Mouse (Mus musculus) CH12.LX (cell line): ENCODE results near the gene Olfr1441. TPM values are rescaled to one million over a fixed set of nuclear protein-coding genes. Genes with fewer than 3 reads are reported as not detected.
A peak's percentile ranks its signal among the peaks of the same experiment; 100 is the strongest.

Source experiments
- DNase-seq: peaks from one replicate; pipeline ENCODE4 v3.0.0-alpha.2; 2013; ENCODE audit errors: extremely low read depth
- H3K27ac ChIP-seq: 2 replicates; pipeline ENCODE4 v1.5.1; 2012; ENCODE audit warnings: low read depth, mild to moderate bottlenecking, control low read depth, moderate library complexity; ENCODE audit not compliant: insufficient read depth
- H3K27me3 ChIP-seq: replicated peaks from 2 replicates; pipeline ENCODE3; 2012; ENCODE audit warnings: inconsistent platforms
- H3K36me3 ChIP-seq, 2 experiments: replicated peaks in 1 of 2; 2 replicates each; pipeline versions ENCODE3 to v1.6.1; 2012; ENCODE audit warnings: inconsistent platforms in 1 of 2, low read length in 1 of 2, mild to moderate bottlenecking in 1 of 2, mixed read lengths in 1 of 2, moderate library complexity in 1 of 2; ENCODE audit not compliant: control insufficient read depth in 1 of 2, insufficient read depth in 1 of 2
- H3K4me1 ChIP-seq, 2 experiments: 2 replicates each; pipeline ENCODE4 v1.6.1; 2012; ENCODE audit warnings: inconsistent platforms in 1 of 2, moderate library complexity in 1 of 2; ENCODE audit not compliant: insufficient read depth in 2 of 2, control insufficient read depth in 1 of 2
- H3K4me2 ChIP-seq: 2 replicates; pipeline ENCODE4 v1.6.1; 2012; ENCODE audit warnings: low read depth, mild to moderate bottlenecking, control low read depth; ENCODE audit not compliant: poor library complexity, insufficient read depth, severe bottlenecking
- H3K4me3 ChIP-seq, 3 experiments: fragments of 150-350 bp in 1 of 3; sonication (generic) in 1 of 3; replicated peaks in 1 of 3; 2 replicates each; pipeline versions ENCODE3 to v1.5.1; 2011 to 2012; ENCODE audit warnings: low read depth in 2 of 3, low read length in 2 of 3, mild to moderate bottlenecking in 2 of 3, moderate library complexity in 2 of 3, control low read depth in 1 of 3, improper control_type of control experiment in 1 of 3, inconsistent platforms in 1 of 3, mixed read lengths in 1 of 3; ENCODE audit not compliant: poor library complexity in 1 of 3
- H3K79me2 ChIP-seq: replicated peaks from 2 replicates; pipeline ENCODE4 v1.6.1; 2012; ENCODE audit warnings: mild to moderate bottlenecking, moderate library complexity; ENCODE audit not compliant: control insufficient read depth, poor library complexity, insufficient read depth, severe bottlenecking; ENCODE audit errors: extremely low read depth
- H3K9ac ChIP-seq: 2 replicates; pipeline ENCODE4 v1.6.1; 2012; ENCODE audit warnings: low read depth, mild to moderate bottlenecking, control low read depth, moderate library complexity; ENCODE audit not compliant: insufficient read depth
- H3K9me3 ChIP-seq: replicated peaks from 2 replicates; pipeline ENCODE3; 2012; ENCODE audit warnings: low read length, inconsistent platforms, mixed read lengths
- BHLHE40 ChIP-seq: IDR thresholded peaks from 2 replicates; pipeline ENCODE4 v1.6.1; 2011; ENCODE audit warnings: mild to moderate bottlenecking, low read depth, low read length, improper control_type of control experiment
- CHD1 ChIP-seq: IDR thresholded peaks from 2 replicates; pipeline ENCODE4 v1.6.1; 2012; ENCODE audit warnings: low read depth, low read length, improper control_type of control experiment, inconsistent platforms
- CHD2 ChIP-seq: IDR thresholded peaks from 2 replicates; pipeline ENCODE4 v1.6.1; 2011; ENCODE audit warnings: low read length, improper control_type of control experiment
- CTCF ChIP-seq, 2 experiments: IDR thresholded peaks in 1 of 2; conservative IDR thresholded peaks in 1 of 2; 2 replicates each; pipeline ENCODE4 v1.5.1; 2011 to 2012; ENCODE audit warnings: low read depth in 2 of 2, low read length in 2 of 2, improper control_type of control experiment in 1 of 2, inconsistent platforms in 1 of 2, mild to moderate bottlenecking in 1 of 2, moderate library complexity in 1 of 2
- E2F4 ChIP-seq: IDR thresholded peaks from 2 replicates; pipeline ENCODE4 v1.6.1; 2011; ENCODE audit warnings: low read depth, low read length, improper control_type of control experiment; ENCODE audit not compliant: insufficient replicate concordance
- EP300 ChIP-seq: IDR thresholded peaks from 2 replicates; pipeline ENCODE4 v1.6.1; 2011; ENCODE audit warnings: low read length, improper control_type of control experiment
- ETS1 ChIP-seq: conservative IDR thresholded peaks from 2 replicates; pipeline ENCODE4 v1.6.1; 2012; ENCODE audit warnings: low read depth, mild to moderate bottlenecking, inconsistent platforms, low read length, improper control_type of control experiment, moderate library complexity
- GABPA ChIP-seq: IDR thresholded peaks from 2 replicates; pipeline ENCODE4 v1.6.1; 2012; ENCODE audit warnings: low read depth, low read length, improper control_type of control experiment, inconsistent platforms; ENCODE audit not compliant: insufficient replicate concordance
- IRF4 ChIP-seq: IDR thresholded peaks from 2 replicates; pipeline ENCODE4 v1.6.1; 2014; ENCODE audit warnings: low read depth, mild to moderate bottlenecking, inconsistent platforms, low read length, improper control_type of control experiment
- JUN ChIP-seq: IDR thresholded peaks from 2 replicates; pipeline ENCODE4 v1.6.1; 2011; ENCODE audit warnings: low read depth, mild to moderate bottlenecking, low read length, improper control_type of control experiment, moderate library complexity; ENCODE audit not compliant: insufficient read depth
- JUND ChIP-seq: conservative IDR thresholded peaks from 2 replicates; pipeline ENCODE4 v1.6.1; 2011; ENCODE audit warnings: low read depth, low read length, improper control_type of control experiment
- KAT2A ChIP-seq: IDR thresholded peaks from 2 replicates; pipeline ENCODE4 v1.6.1; 2012; ENCODE audit warnings: low read length, improper control_type of control experiment, inconsistent platforms; ENCODE audit not compliant: insufficient replicate concordance
- MAFK ChIP-seq: IDR thresholded peaks from 2 replicates; pipeline ENCODE4 v1.6.1; 2011; ENCODE audit warnings: low read length, improper control_type of control experiment; ENCODE audit not compliant: insufficient replicate concordance
- MAZ ChIP-seq: IDR thresholded peaks from 2 replicates; pipeline ENCODE4 v1.6.1; 2012; ENCODE audit warnings: low read depth, mild to moderate bottlenecking, inconsistent platforms, low read length, improper control_type of control experiment, moderate library complexity
- MEF2A ChIP-seq: IDR thresholded peaks from 2 replicates; pipeline ENCODE4 v1.6.1; 2014; ENCODE audit warnings: low read depth, mild to moderate bottlenecking, inconsistent platforms, low read length, improper control_type of control experiment, borderline replicate concordance
- MXI1 ChIP-seq: IDR thresholded peaks from 2 replicates; pipeline ENCODE4 v1.6.1; 2011; ENCODE audit warnings: mild to moderate bottlenecking, low read depth, low read length, improper control_type of control experiment
- MYC ChIP-seq: IDR thresholded peaks from 2 replicates; pipeline ENCODE4 v1.6.1; 2011; ENCODE audit warnings: low read depth, mild to moderate bottlenecking, improper control_type of control experiment, low read length
- NELFE ChIP-seq: IDR thresholded peaks from 2 replicates; pipeline ENCODE4 v1.6.1; 2011; ENCODE audit warnings: low read depth, low read length, improper control_type of control experiment
- NRF1 ChIP-seq: IDR thresholded peaks from 2 replicates; pipeline ENCODE4 v1.6.1; 2014; ENCODE audit warnings: low read depth, mild to moderate bottlenecking, inconsistent platforms, low read length, improper control_type of control experiment, moderate library complexity
- PAX5 ChIP-seq: IDR thresholded peaks from 2 replicates; pipeline ENCODE4 v1.6.1; 2012; ENCODE audit warnings: low read length, inconsistent platforms, mixed read lengths
- POLR2A ChIP-seq: IDR thresholded peaks from 2 replicates; pipeline ENCODE4 v1.6.1; 2011; ENCODE audit warnings: low read depth, mild to moderate bottlenecking, improper control_type of control experiment, low read length
- POLR2AphosphoS2 ChIP-seq: IDR thresholded peaks from 2 replicates; pipeline ENCODE4 v1.6.1; 2011; ENCODE audit warnings: low read depth, low read length, improper control_type of control experiment
- RAD21 ChIP-seq: IDR thresholded peaks from 2 replicates; pipeline ENCODE4 v1.6.1; 2011; ENCODE audit warnings: low read depth, mild to moderate bottlenecking, low read length, improper control_type of control experiment, moderate library complexity
- RCOR1 ChIP-seq: conservative IDR thresholded peaks from 2 replicates; pipeline ENCODE4 v1.6.1; 2012; ENCODE audit warnings: low read depth, mild to moderate bottlenecking, inconsistent platforms, low read length, improper control_type of control experiment
- SIN3A ChIP-seq: IDR thresholded peaks from 2 replicates; pipeline ENCODE4 v1.6.1; 2012; ENCODE audit warnings: low read length, improper control_type of control experiment, inconsistent platforms
- SMC3 ChIP-seq: IDR thresholded peaks from 2 replicates; pipeline ENCODE4 v1.6.1; 2011; ENCODE audit warnings: low read depth, low read length, improper control_type of control experiment
- TCF12 ChIP-seq: IDR thresholded peaks from 2 replicates; pipeline ENCODE4 v1.6.1; 2014; ENCODE audit warnings: low read depth, mild to moderate bottlenecking, inconsistent platforms, low read length, improper control_type of control experiment
- UBTF ChIP-seq: IDR thresholded peaks from 2 replicates; pipeline ENCODE4 v1.6.1; 2012; ENCODE audit warnings: low read depth, mild to moderate bottlenecking, inconsistent platforms, low read length, improper control_type of control experiment, moderate library complexity
- USF1 ChIP-seq: IDR thresholded peaks from 2 replicates; pipeline ENCODE4 v1.6.1; 2014; ENCODE audit warnings: low read depth, mild to moderate bottlenecking, inconsistent platforms, low read length, improper control_type of control experiment
- USF2 ChIP-seq: conservative IDR thresholded peaks from 2 replicates; pipeline ENCODE4 v1.6.1; 2011; ENCODE audit warnings: low read depth, low read length, improper control_type of control experiment
- ZC3H11A ChIP-seq: IDR thresholded peaks from 2 replicates; pipeline ENCODE4 v1.6.1; 2012; ENCODE audit warnings: low read depth, mild to moderate bottlenecking, inconsistent platforms, low read length, improper control_type of control experiment
- ZKSCAN1 ChIP-seq: IDR thresholded peaks from 2 replicates; pipeline ENCODE4 v1.6.1; 2012; ENCODE audit warnings: low read depth, inconsistent platforms, low read length, improper control_type of control experiment, borderline replicate concordance
- ZMIZ1 ChIP-seq: IDR thresholded peaks from 2 replicates; pipeline ENCODE4 v1.6.1; 2012; ENCODE audit warnings: low read depth, mild to moderate bottlenecking, inconsistent platforms, low read length, improper control_type of control experiment
- ZNF384 ChIP-seq: IDR thresholded peaks from 2 replicates; pipeline ENCODE4 v1.6.1; 2012; ENCODE audit warnings: low read depth, low read length, improper control_type of control experiment, inconsistent platforms
- dilution Hi-C: fragments of 300-500 bp; cut with MboI; formaldehyde crosslinking; loops from 2 replicates; pipeline ENCODE4 v1.14.3; 2020; ENCODE audit warnings: low sequenced_read_pairs; ENCODE audit not compliant: extremely low pct_unique_long_range_greater_than_20kb, extremely low pct_ligation_motif_present
- in situ Hi-C: fragments of 300-500 bp; cut with MboI; formaldehyde crosslinking; loops from 3 replicates; pipeline ENCODE4 v1.14.3; 2019; ENCODE audit warnings: low sequenced_read_pairs, low pct_ligation_motif_present, low pct_unique_long_range_greater_than_20kb, mixed read lengths
- polyA plus RNA-seq: library from polyadenylated mRNA; unstranded; fragments of >175 nt; gene quantifications from 2 replicates; pipeline ENCODE4 v1.2.1, GENCODE M21; 2012; ENCODE audit warnings: low read depth; ENCODE audit not compliant: insufficient read length
- total RNA-seq, 2 experiments: library from RNA; depleted of rRNA; stranded (reverse); fragments of 300-350 nt in 1 of 2; fragments of >200 nt in 1 of 2; gene quantifications; 2 replicates each; pipeline ENCODE4 v1.2.3; 2012 to 2014

Olfr1441 gene
- total and polyA plus RNA-seq, 3 experiments: not detected

GRCm38 (mm10) chr19:12433033-12433432, 15.8 kb downstream of the Olfr1441 start (continued):
- TF ChIP-seq CHD1 (no peak), MXI1 (peak; percentile 81), RCOR1 (peak; percentile 63; the same call in 1 of the 2 replicates), PAX5 (no peak), NELFE (peak; percentile 59; the same call in 1 of the 2 replicates), KAT2A (no peak), NRF1 (no peak), JUN (no peak; the same call in 1 of the 2 replicates), ZKSCAN1 (no peak), USF2 (no peak), MYC (peak; percentile 68), MEF2A (peak; percentile 74), ETS1 (peak; percentile 43; the same call in 1 of the 2 replicates), SMC3 (peak; percentile 99), MAZ (peak; percentile 57; the same call in 1 of the 2 replicates), ZMIZ1 (no peak), ZNF384 (no peak)

GRCm38 (mm10) chr19:12435011-12435416, 17.8 kb downstream of the Olfr1441 start:
- Histone ChIP-seq H3K9ac (peak overlapping the region; percentile 74; the same call in 1 of the 2 replicates), H3K4me2 (peak overlapping the region; percentile 43), H3K4me1 (peaks cover 22 to 45% of the 10 kb centered on the region in 2 experiments), H3K79me2 (no peaks in the 10 kb centered on the region), H3K4me3 (no peak overlapping the region), H3K27me3 (no peaks in the 10 kb centered on the region), H3K27ac (peak overlapping the region; percentile 99), H3K9me3 (peaks cover 2% of the 10 kb centered on the region), H3K36me3 (no peaks in the 10 kb centered on the region)
- DNase-seq: peak; percentile 98
- in situ Hi-C loops (loop anchor here (10.0 kb wide), 2 partner anchors 150 to 300 kb away; no protein-coding TSS in a partner anchor), dilution Hi-C loops (no loop called here)
- TF ChIP-seq USF2 (peak; percentile 15; the same call in 1 of the 2 replicates), BHLHE40 (peak; percentile 90), CHD2 (peak; percentile 79), ZKSCAN1 (no peak), EP300 (peak; percentile 96), IRF4 (peak; percentile 90), SIN3A (peak; percentile 90), E2F4 (no peak), RCOR1 (peak; percentile 70), UBTF (no peak), NRF1 (no peak), SMC3 (no peak), RAD21 (no peak; the same call in none of the 2 replicates), KAT2A (0 out of 2 replicates have a peak, but pooled peaks have one; percentile 25), TCF12 (peak; percentile 97), POLR2A (peak; percentile 23; the same call in 1 of the 2 replicates), PAX5 (no peak), CHD1 (0 out of 2 replicates have a peak, but pooled peaks have one; percentile 24), MYC (peak; percentile 86), USF1 (no peak), MEF2A (peak; percentile 97), GABPA (no peak), JUN (no peak), POLR2AphosphoS2 (no peak), ZC3H11A (no peak), CTCF (conservative IDR thresholded peaks at IDR 0.05 in 1 of 2, IDR thresholded peaks at IDR 0.05 in 1 of 2; ENCODE audit: low read depth in 2 of 2, low read length in 2 of 2) (no peak), JUND (peak; percentile 78), MAZ (no peak), MAFK (peak; percentile 88)
